Mouse (Mus musculus) effector memory CD4-positive, alpha-beta T cell, adult 7 months (primary cell): ENCODE measurements around the gene Rpl24. TPM values are rescaled to one million over a fixed set of nuclear protein-coding genes. Genes with fewer than 3 reads are reported as not detected.

ENCODE experiments used
- polyA plus RNA-seq: library from polyadenylated mRNA; unstranded; fragments of 100-300 nt; shearing (Covaris generic); gene quantifications from one replicate; pipeline ENCODE4 v1.2.1, GENCODE M21; 2017

The Rpl24 gene
- 560 TPM for polyA plus RNA-seq

DNA sequence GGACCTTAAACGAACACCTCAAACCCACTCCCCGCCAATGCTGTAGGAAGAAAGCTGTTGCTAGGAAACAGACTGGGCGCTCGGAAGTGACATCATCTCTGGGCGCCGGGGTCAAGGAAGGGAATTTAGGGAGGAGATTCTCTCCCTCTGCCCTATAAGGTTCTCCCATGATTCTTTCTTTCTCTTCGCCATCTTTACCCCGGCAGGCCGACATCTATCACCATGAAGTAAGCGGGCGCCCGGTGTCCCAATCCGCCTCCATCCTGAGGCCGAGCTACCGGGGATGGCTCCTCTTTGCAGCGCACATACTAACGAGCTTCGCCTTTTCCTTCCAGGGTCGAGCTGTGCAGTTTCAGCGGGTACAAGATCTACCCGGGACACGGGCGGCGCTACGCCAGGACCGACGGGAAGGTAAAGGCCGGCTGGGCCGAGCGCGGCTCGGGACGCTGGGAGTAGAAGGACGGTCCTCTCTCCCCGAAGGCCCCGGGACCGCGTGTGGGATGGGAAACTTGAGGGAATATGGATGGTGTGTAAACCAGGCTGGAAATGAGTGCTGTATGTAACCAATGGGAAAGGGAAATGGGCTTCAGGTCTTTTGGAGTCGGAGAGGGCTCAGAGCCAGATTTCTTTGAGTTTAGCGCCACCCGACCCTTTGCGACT is at the start of gene Rpl24:
Gene Rpl24 (plus strand): TSS at position 64 of the 660 bp plus-strand sequence.

DNA sequence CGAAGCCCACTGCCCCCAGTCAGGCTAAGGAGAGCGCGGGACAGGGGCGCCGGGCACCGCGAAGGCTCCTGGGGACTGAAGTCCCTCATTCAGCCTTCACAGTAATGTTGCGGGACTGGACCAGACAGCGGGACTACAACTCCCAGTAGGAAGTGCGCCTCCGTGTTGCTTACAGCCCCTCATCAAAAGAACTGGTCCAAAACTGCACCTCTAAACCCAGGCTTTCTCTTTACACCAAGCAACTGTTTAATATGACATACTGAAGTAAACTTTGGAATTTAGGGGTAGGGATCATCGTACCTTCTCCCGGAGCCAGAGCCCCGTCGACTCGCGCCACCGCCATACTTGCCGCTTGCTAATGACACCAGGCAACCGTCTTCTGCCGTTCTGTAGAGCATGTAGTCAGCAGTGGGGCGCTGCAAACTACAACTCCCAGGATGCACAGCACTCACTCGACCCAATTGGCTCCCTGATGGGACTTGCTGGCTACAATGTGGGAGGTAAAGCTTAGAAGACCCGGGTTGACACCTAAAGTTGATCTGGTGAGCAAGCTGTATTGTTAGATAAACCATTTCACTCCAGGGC is 31.5 kb upstream of the Rpl24 start, which contains the start of gene Cep97:
Gene Cep97 (minus strand): TSS at position 403 of the 585 bp plus-strand sequence.

DNA sequence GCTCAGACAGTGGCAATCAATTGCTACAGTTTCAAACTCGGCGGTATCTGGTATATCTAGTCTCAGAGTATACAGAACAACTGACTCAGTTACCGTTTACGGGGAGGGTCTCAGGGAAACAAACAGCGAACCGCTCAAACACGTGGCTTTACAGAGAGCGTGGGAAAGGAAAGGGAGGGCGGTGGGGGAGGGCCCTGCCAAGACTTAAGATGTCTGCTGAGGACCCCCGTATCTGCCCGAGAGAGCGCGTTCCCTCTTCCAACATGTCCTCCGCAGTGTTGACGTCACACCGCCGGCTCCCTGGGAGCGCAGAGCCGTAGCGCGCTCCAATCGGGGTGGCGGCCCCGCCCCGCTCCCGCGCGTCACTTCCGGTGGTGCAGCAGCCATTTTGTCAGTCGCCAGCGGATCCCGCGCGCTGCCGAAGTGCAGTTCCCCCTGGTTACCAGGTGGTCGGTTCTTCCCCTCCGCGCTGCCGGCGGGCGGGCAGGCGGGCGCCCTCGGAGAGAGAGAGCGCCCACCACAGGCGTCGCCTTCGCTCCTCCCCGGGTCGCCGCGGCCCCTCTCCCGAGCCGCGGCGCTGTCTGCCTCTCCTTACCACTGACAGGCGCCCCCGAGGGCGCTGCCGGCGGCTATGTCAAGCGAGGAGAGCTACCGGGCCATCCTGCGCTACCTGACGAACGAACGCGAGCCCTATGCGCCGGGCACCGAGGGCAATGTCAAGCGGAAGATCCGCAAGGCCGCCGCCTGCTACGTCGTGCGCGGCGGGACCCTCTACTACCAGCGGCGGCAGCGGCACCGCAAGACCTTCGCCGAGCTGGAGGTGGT is 7.6 kb downstream of the Rpl24 start, which contains the start of gene Zbtb11:
Gene Zbtb11 (plus strand): TSS at position 453 of the 825 bp plus-strand sequence.

Other genes with a start within 250 kb of the Rpl24 start
- 958 TPM for gene Nfkbiz, start 127.4 kb upstream of the Rpl24 start, polyA plus RNA-seq
- gene Nxpe3, start 71.0 kb upstream of the Rpl24 start, polyA plus RNA-seq, result 7.8 TPM
- 29.3 TPM for gene Cep97, start 31.4 kb upstream of the Rpl24 start, polyA plus RNA-seq
- gene Zbtb11, start 7.6 kb downstream of the Rpl24 start, polyA plus RNA-seq, result 82.7 TPM
- gene Pcnp, start 63.5 kb downstream of the Rpl24 start, polyA plus RNA-seq, result 108 TPM
- gene Trmt10c, start 71.5 kb downstream of the Rpl24 start, polyA plus RNA-seq, result 29.9 TPM
- 35.8 TPM for gene Senp7, start 82.1 kb downstream of the Rpl24 start, polyA plus RNA-seq
- 0.56 TPM for gene Impg2, start 238.0 kb downstream of the Rpl24 start, polyA plus RNA-seq